Mouse (Mus musculus): ENCODE measurements around the gene Spint2.
"Not testable (repeated sequence)": the region's sequence is repeated elsewhere in the genome, so short reads cannot be mapped to it uniquely, and the experiment has no call there.

Gene Spint2

GRCm38 (mm10) chr7:29237596-29237995, 44.1 kb downstream of the Spint2 start:
- not testable (repeated sequence) for DNase-seq

GRCm38 (mm10) chr7:29236593-29236992, 45.1 kb downstream of the Spint2 start:
- no peak for DNase-seq

- DNase-seq, result no peak
These were observed 47.1 kb downstream of the Spint2 start for GRCm38 (mm10) chr7:29234661-29235060.

GRCm38 (mm10) chr7:29233745-29234144, 48.0 kb downstream of the Spint2 start:
- DNase-seq, result no peak

GRCm38 (mm10) chr7:29232247-29233013, 49.3 kb downstream of the Spint2 start, which contains the start of gene Kcnk6:
Kcnk6 (minus strand) TSS chr7:29232515.
- DNase-seq, result peak; percentile 35

GRCm38 (mm10) chr7:29231517-29231916, 50.2 kb downstream of the Spint2 start:
- DNase-seq, result no peak

GRCm38 (mm10) chr7:29230560-29230959, 51.2 kb downstream of the Spint2 start:
- DNase-seq, result no peak

GRCm38 (mm10) chr7:29228202-29228601, 53.5 kb downstream of the Spint2 start:
- no peak for DNase-seq

GRCm38 (mm10) chr7:29225520-29225919, 56.2 kb downstream of the Spint2 start:
- DNase-seq, result no peak

GRCm38 (mm10) chr7:29224756-29225394, 56.8 kb downstream of the Spint2 start:
- no peak for DNase-seq

GRCm38 (mm10) chr7:29214846-29215245, 66.9 kb downstream of the Spint2 start:
- DNase-seq, result no peak

GRCm38 (mm10) chr7:29214236-29214635, 67.5 kb downstream of the Spint2 start:
- DNase-seq, result no peak

- no peak for DNase-seq
These were observed 68.0 kb downstream of the Spint2 start, which contains the start of gene Catsperg1 for GRCm38 (mm10) chr7:29213675-29214082. Catsperg1 (minus strand) TSS chr7:29214035.

- not testable (repeated sequence) for DNase-seq
These were observed 68.7 kb downstream of the Spint2 start for GRCm38 (mm10) chr7:29212775-29213560.

- DNase-seq, result no peak
These were observed 69.4 kb downstream of the Spint2 start for GRCm38 (mm10) chr7:29212199-29212765.

GRCm38 (mm10) chr7:29211415-29212198, 70.1 kb downstream of the Spint2 start:
- peak; percentile 51 for DNase-seq

GRCm38 (mm10) chr7:29211013-29211412, 70.7 kb downstream of the Spint2 start:
- not testable (repeated sequence) for DNase-seq

Measured in right cerebral cortex, postnatal 25 days (tissue).